Mouse (Mus musculus) kidney, embryonic 15.5 days (tissue): ENCODE data around the gene Abcb4. TPM values are rescaled to one million over a fixed set of nuclear protein-coding genes. Genes with fewer than 3 reads are reported as not detected.
"Not testable (repeated sequence)": the region's sequence is repeated elsewhere in the genome, so short reads cannot be mapped to it uniquely, and the experiment has no call there.

Experiments
- ATAC-seq: fragments of 200-750 bp; cut with Nextera tagmentation; replicated peaks from 2 replicates; pipeline ENCODE4 v1.8.0; 2017; ENCODE audit warnings: moderate TSS enrichment; ENCODE audit not compliant: low FRiP score
- H3K27ac ChIP-seq: fragments of 300-500 bp; sonication (generic); 2 replicates; pipeline ENCODE4 v1.5.1; 2015; ENCODE audit warnings: mild to moderate bottlenecking, inconsistent platforms
- H3K27me3 ChIP-seq: fragments of 300-500 bp; sonication (generic); 2 replicates; pipeline ENCODE4 v1.6.1; 2015; ENCODE audit warnings: inconsistent platforms
- H3K36me3 ChIP-seq: fragments of 300-500 bp; sonication (generic); 2 replicates; pipeline ENCODE4 v1.6.1; 2015; ENCODE audit warnings: inconsistent platforms
- H3K4me1 ChIP-seq: fragments of 300-500 bp; sonication (generic); 2 replicates; pipeline ENCODE4 v1.6.1; 2015; ENCODE audit warnings: inconsistent platforms
- H3K4me2 ChIP-seq: fragments of 300-500 bp; sonication (generic); 2 replicates; pipeline ENCODE4 v1.6.1; 2015; ENCODE audit warnings: moderate library complexity, mild to moderate bottlenecking, inconsistent platforms
- H3K4me3 ChIP-seq: fragments of 300-500 bp; sonication (generic); replicated peaks from 2 replicates; pipeline ENCODE4 v1.5.1; 2015; ENCODE audit warnings: mild to moderate bottlenecking, inconsistent platforms
- H3K9ac ChIP-seq: fragments of 300-500 bp; sonication (generic); 2 replicates; pipeline ENCODE4 v1.6.1; 2015; ENCODE audit warnings: mild to moderate bottlenecking, inconsistent platforms
- H3K9me3 ChIP-seq: fragments of 300-500 bp; sonication (generic); replicated peaks from 2 replicates; pipeline ENCODE4 v1.6.1; 2016; ENCODE audit warnings: inconsistent platforms
- WGBS: fragments of 180-500 bp; shearing (Covaris S2); methylation state at CpG from one replicate; pipeline ENCODE4 v1.1.7; 2015; ENCODE audit warnings: mixed read lengths; 5-methylcytosine and 5-hydroxymethylcytosine counted together
- polyA plus RNA-seq: library from polyadenylated mRNA; unstranded; fragments of >200 nt; fragmentation: Nextera tagmentation; extraction: Ambion mirVana; gene quantifications from 2 replicates; pipeline ENCODE4 v1.2.1, GENCODE M21; 2015

The Abcb4 gene
- polyA plus RNA-seq, result 0.53 and 0.86 TPM in 2 replicates

- WGBS, result under 1% methylated on average over 63 of the region's 65 CpGs
- Histone ChIP-seq H3K9ac (peak within 1 kb of the TSS; percentile 44), H3K27ac (no peak within 1 kb of the TSS), H3K4me3 (peak within 1 kb of the TSS; percentile 58), H3K36me3 (no peaks in the 10 kb centered on the region), H3K27me3 (peaks cover 34% of the 10 kb centered on the region), H3K9me3 (0 out of 2 replicates have a peak, but pooled peaks cover 5% of the 10 kb centered on the region), H3K4me2 (peak within 1 kb of the TSS; percentile 98), H3K4me1 (peaks cover 14% of the 10 kb centered on the region; the same call in 1 of the 2 replicates)
- peak; percentile 95 for ATAC-seq
These were observed at the start of gene Abcb4 for GRCm38 (mm10) chr5:8893300-8894103. TSS of gene Abcb4 (plus strand) at chr5:8893717.

GRCm38 (mm10) chr5:8848607-8849575 is 44.6 kb upstream of the Abcb4 start:
- peak; percentile 43; the same call in 1 of the 2 replicates for ATAC-seq
- not testable (repeated sequence) for H3K9ac ChIP-seq, H3K4me1 ChIP-seq, H3K36me3 ChIP-seq, H3K4me2 ChIP-seq, H3K9me3 ChIP-seq, H3K27me3 ChIP-seq, H3K27ac ChIP-seq, H3K4me3 ChIP-seq
- WGBS, result 48% methylated on average over 8 of the region's 9 CpGs

DNA sequence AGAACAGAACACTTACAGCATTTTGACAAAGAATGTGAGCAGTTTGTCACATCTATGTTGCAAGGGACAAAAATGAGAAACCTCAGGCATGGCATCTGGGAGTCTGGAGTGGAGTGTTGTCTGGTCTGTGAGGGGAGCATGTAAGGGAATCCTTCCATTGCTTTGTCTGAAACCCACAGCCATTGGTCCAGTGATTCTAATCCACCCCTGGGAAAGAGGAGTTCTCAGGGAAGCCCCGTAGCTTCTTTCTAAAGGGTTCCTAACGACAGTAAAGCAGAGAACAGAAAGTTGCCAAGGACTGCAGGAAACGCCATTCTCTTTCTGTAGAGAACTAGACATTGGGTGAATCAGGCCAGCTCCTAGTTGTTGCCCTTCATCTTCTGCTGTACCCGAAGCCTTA is 42.7 kb upstream of the Abcb4 start:
- WGBS, result 70% methylated on average over 4 of the region's 4 CpGs
- no peak for ATAC-seq

GRCm38 (mm10) chr5:8857201-8857600 is 36.3 kb upstream of the Abcb4 start:
- no peak overlapping the region for H3K27ac ChIP-seq
- H3K9me3 ChIP-seq, result no peaks in the 10 kb centered on the region
- no peaks in the 10 kb centered on the region for H3K4me1 ChIP-seq
- H3K36me3 ChIP-seq, result no peaks in the 10 kb centered on the region
- ATAC-seq, result no peak
- H3K27me3 ChIP-seq, result no peaks in the 10 kb centered on the region
- H3K9ac ChIP-seq, result no peak overlapping the region
- H3K4me3 ChIP-seq, result no peak overlapping the region
- WGBS, result 72% methylated on average over 6 of the region's 6 CpGs
- no peak overlapping the region for H3K4me2 ChIP-seq

More for the DNA sequence above, 42.7 kb upstream of the Abcb4 start:
- Histone ChIP-seq H3K4me2 (no peak overlapping the region), H3K9me3 (no peaks in the 10 kb centered on the region), H3K9ac (no peak overlapping the region), H3K27ac (no peak overlapping the region), H3K27me3 (no peaks in the 10 kb centered on the region), H3K4me3 (no peak overlapping the region), H3K36me3 (no peaks in the 10 kb centered on the region), H3K4me1 (no peaks in the 10 kb centered on the region)

DNA sequence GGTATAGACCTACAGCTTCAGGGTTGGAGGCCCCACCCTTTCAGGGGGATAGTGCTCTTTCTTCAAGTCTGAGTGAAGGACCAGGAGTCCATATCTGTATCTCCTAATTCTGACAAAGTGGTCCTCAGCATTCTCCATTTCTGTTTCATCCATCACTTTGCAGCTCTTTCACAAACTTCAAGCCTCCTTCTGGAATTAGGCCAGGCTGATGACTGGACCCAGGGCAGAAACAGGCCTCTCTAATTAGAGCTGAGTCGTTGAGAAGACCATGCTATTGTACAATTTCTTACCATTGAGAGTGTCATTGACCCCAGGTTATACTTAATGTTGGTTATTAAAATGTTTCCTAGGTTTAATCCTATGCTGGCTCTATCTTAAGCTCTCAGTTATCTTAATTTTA is 31.7 kb upstream of the Abcb4 start:
- no peaks in the 10 kb centered on the region for H3K9me3 ChIP-seq
- H3K36me3 ChIP-seq, result no peaks in the 10 kb centered on the region
- H3K4me1 ChIP-seq, result no peaks in the 10 kb centered on the region
- H3K4me2 ChIP-seq, result no peak overlapping the region
- WGBS, result 70% methylated on average over 1 of the region's 1 CpGs
- H3K27me3 ChIP-seq, result no peaks in the 10 kb centered on the region
- no peak overlapping the region for H3K4me3 ChIP-seq
- H3K9ac ChIP-seq, result no peak overlapping the region
- no peak for ATAC-seq
- H3K27ac ChIP-seq, result no peak overlapping the region

DNA sequence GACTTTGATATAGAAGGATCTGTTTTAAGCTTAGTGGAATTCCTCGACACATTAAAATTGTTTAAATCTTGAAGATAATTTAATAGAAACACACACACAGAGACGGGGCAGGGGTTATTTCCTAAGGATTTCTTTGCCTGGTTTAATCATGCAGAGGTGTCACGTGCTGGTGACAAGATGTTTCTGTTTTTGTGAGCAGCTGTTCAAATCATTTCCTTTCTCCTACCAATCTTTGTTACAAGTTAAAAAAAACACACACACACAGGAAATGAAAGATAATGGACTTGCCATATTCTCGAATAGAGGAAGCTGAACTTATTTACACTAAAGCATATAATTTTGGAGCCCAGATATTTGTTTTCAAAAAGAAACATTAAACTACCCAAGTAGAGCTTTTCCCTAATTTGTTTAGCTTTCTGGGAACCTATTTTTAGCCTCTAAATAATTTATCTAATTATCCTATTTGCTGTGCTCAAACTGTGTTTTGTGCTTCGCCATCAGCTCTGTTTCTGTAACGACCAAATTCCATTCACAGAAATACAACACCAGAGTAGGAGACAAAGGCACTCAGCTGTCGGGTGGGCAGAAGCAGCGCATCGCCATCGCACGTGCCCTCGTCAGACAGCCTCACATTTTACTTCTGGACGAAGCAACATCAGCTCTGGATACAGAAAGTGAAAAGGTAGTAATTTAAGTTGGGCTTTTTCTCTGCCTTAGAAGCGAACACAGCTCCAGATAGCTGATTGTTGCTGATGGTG is 29.8 kb upstream of the Abcb4 start:
- 53% methylated on average over 14 of the region's 14 CpGs for WGBS
- no peak overlapping the region for H3K4me3 ChIP-seq
- H3K9me3 ChIP-seq, result no peaks in the 10 kb centered on the region
- no peak overlapping the region for H3K9ac ChIP-seq
- H3K27ac ChIP-seq, result no peak overlapping the region
- H3K36me3 ChIP-seq, result no peaks in the 10 kb centered on the region
- H3K4me1 ChIP-seq, result no peaks in the 10 kb centered on the region
- H3K4me2 ChIP-seq, result no peak overlapping the region
- H3K27me3 ChIP-seq, result no peaks in the 10 kb centered on the region
- no peak for ATAC-seq

DNA sequence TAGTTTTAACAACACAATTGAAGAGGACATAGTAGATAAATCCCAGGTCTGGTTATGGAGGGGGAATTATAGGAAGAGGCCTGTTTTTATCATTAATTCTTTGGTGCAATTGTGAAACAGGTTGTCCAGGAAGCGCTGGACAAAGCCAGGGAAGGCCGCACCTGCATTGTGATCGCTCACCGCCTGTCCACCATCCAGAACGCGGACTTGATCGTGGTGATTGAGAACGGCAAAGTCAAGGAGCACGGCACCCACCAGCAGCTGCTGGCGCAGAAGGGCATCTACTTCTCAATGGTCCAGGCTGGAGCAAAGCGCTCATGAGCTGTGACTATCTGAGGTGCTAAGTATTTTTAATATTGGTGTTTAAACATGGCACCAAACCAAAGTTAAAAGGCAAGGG is 27.9 kb upstream of the Abcb4 start:
- not testable (repeated sequence) for ATAC-seq, H3K9me3 ChIP-seq
- WGBS, result 92% methylated on average over 11 of the region's 11 CpGs

DNA sequence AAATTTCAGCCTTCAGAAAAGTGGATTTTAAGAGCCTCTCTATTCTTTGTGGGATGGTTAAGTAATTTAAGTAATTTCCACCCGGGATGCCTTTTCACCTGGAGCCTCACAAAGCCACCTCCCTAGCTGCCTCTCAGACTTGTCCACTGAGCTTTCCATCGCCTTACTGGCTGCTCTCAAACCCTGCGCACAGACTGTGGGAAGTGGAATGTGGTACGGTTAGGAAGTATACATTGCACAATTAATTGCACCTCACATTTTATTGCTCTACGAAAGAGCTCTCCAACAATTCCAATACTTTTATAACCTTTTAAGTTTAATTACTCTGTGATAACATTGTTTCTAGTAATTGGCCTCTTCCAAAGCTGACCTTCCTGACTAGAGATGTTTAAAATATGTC is 27.2 kb upstream of the Abcb4 start:
- 78% methylated on average over 5 of the region's 5 CpGs for WGBS
- H3K4me3 ChIP-seq, result no peak overlapping the region
- no peaks in the 10 kb centered on the region for H3K9me3 ChIP-seq
- ATAC-seq, result no peak
- no peak overlapping the region for H3K27ac ChIP-seq
- no peaks in the 10 kb centered on the region for H3K36me3 ChIP-seq
- no peaks in the 10 kb centered on the region for H3K27me3 ChIP-seq
- H3K4me1 ChIP-seq, result no peaks in the 10 kb centered on the region
- no peak overlapping the region for H3K4me2 ChIP-seq
- H3K9ac ChIP-seq, result no peak overlapping the region

More for the DNA sequence above, 27.9 kb upstream of the Abcb4 start:
- not testable (repeated sequence) for H3K4me1 ChIP-seq, H3K27ac ChIP-seq, H3K27me3 ChIP-seq, H3K4me2 ChIP-seq, H3K9ac ChIP-seq, H3K36me3 ChIP-seq, H3K4me3 ChIP-seq

DNA sequence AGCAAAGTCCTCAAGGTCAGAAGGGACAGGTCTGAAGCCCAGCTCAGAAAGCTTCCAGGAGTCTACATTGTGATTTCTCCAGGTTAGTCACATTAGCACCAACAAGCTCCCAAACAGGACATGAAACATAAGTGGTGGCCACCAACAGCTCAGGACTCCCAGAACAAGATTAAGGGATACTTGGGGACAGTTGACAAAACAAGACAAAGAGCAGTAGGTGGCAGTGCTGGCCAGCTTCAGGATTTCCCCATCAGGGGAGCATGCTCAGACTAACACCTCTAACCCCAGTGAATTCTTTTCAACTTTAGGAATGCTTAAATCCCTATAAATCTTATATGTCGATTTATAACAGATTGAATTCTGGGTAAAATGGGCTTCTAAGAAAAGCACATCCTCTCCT is 25.5 kb upstream of the Abcb4 start:
- Histone ChIP-seq H3K36me3 (no peaks in the 10 kb centered on the region), H3K9me3 (no peaks in the 10 kb centered on the region), H3K9ac (no peak overlapping the region), H3K4me2 (no peak overlapping the region), H3K27ac (no peak overlapping the region), H3K4me1 (no peaks in the 10 kb centered on the region), H3K4me3 (no peak overlapping the region), H3K27me3 (no peaks in the 10 kb centered on the region)
- WGBS, result 8% methylated on average over 1 of the region's 1 CpGs
- ATAC-seq, result no peak

DNA sequence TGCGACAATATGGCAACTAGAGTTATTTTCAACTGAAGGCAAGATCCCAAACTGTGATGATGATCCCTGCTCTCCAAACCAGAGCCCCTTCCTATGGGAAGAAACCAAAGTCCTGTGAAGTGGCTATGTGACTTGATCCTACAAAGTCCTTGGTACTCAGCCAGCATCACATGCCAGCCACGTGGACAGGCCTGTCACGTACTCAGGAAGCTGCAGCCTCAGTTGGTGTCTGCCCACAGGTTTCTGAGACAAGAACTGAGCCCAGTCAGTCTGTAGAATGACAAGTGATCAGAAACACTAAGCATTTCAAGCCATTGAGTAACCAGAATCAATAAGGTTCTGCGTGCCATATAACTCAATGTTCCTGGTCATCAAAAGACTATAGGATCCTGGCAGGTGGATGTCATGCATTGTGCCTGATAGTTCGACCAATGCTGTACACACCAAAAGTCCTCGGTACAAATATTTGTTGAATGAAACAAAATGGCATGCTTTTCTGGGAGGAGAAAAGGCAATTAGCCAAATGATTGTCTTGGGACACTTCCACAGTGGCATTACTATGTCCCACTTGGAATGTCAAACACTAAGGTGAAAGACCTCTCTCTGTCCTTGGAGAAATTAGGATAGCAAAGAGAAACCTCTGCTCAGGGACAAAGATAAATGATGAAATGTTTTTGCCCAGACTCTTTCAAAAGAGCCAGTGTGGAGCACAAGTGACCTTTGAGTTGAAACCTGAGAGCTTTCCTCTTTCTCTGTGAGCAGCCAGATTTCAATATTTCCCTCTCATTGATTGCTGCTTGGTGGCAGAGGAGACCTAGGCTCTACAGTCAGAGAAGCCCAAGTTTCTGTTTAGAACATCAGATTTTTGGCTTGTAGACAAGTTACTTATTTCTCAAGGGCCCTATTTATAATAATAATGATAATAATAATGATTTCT is 20.3 kb upstream of the Abcb4 start:
- no peaks in the 10 kb centered on the region for H3K36me3 ChIP-seq
- WGBS, result 87% methylated on average over 6 of the region's 6 CpGs
- no peaks in the 10 kb centered on the region for H3K9me3 ChIP-seq
- no peak overlapping the region for H3K4me3 ChIP-seq
- no peak for ATAC-seq
- H3K4me1 ChIP-seq, result no peaks in the 10 kb centered on the region
- no peaks in the 10 kb centered on the region for H3K27me3 ChIP-seq
- no peak overlapping the region for H3K4me2 ChIP-seq
- H3K9ac ChIP-seq, result no peak overlapping the region
- no peak overlapping the region for H3K27ac ChIP-seq

- no peaks in the 10 kb centered on the region for H3K9me3 ChIP-seq
- H3K36me3 ChIP-seq, result no peaks in the 10 kb centered on the region
- H3K4me1 ChIP-seq, result no peaks in the 10 kb centered on the region
- no peak overlapping the region for H3K4me2 ChIP-seq
- no peak overlapping the region for H3K9ac ChIP-seq
- no peak for ATAC-seq
- no peak overlapping the region for H3K27ac ChIP-seq
- 69% methylated on average over 2 of the region's 2 CpGs for WGBS
- H3K4me3 ChIP-seq, result no peak overlapping the region
- H3K27me3 ChIP-seq, result no peaks in the 10 kb centered on the region
These were observed 16.4 kb upstream of the Abcb4 start for GRCm38 (mm10) chr5:8877086-8877485.
